Mouse (Mus musculus) MEL (cell line): ENCODE data around the gene Retsat. TPM values are rescaled to one million over a fixed set of nuclear protein-coding genes. Genes with fewer than 3 reads are reported as not detected.

Experiments used
- DNase-seq: peaks from one replicate; pipeline ENCODE4 v3.0.0; 2011; ENCODE audit warnings: low read depth, low spot score
- H3K27ac ChIP-seq: 2 replicates; pipeline ENCODE4 v1.5.1; 2012; ENCODE audit warnings: low read depth, mild to moderate bottlenecking, control low read depth, low read length, moderate library complexity; ENCODE audit not compliant: control insufficient read depth
- H3K27me3 ChIP-seq, 2 experiments: fragments of 150-350 bp in 1 of 2; sonication (generic) in 1 of 2; 2 replicates each; pipeline ENCODE4 v1.6.1; 2012; ENCODE audit warnings: low read length in 2 of 2, mild to moderate bottlenecking in 2 of 2, improper control_type of control experiment in 1 of 2, moderate library complexity in 1 of 2; ENCODE audit not compliant: insufficient read depth in 2 of 2, control insufficient read depth in 1 of 2
- H3K36me3 ChIP-seq, 2 experiments: 2 replicates each; pipeline ENCODE4 v1.6.1; 2012 to 2014; ENCODE audit warnings: low read length in 2 of 2, improper control_type of control experiment in 1 of 2, inconsistent platforms in 1 of 2, mild to moderate bottlenecking in 1 of 2; ENCODE audit not compliant: insufficient read depth in 2 of 2, control insufficient read depth in 1 of 2
- H3K4me1 ChIP-seq, 2 experiments: fragments of 150-350 bp in 1 of 2; sonication (generic) in 1 of 2; 2 replicates each; pipeline ENCODE4 v1.6.1; 2012; ENCODE audit warnings: low read length in 2 of 2, improper control_type of control experiment in 1 of 2, mild to moderate bottlenecking in 1 of 2; ENCODE audit not compliant: insufficient read depth in 2 of 2, control insufficient read depth in 1 of 2
- H3K4me3 ChIP-seq, 2 experiments: fragments of 150-350 bp in 1 of 2; sonication (generic) in 1 of 2; 2 replicates each; pipeline ENCODE4 v1.5.1; 2012; ENCODE audit warnings: low read depth in 2 of 2, low read length in 2 of 2, mild to moderate bottlenecking in 2 of 2, moderate library complexity in 2 of 2, control low read depth in 1 of 2, improper control_type of control experiment in 1 of 2; ENCODE audit not compliant: control insufficient read depth in 1 of 2, insufficient read depth in 1 of 2
- H3K79me2 ChIP-seq: 2 replicates; pipeline ENCODE4 v1.6.1; 2012; ENCODE audit warnings: mild to moderate bottlenecking, low read length, moderate library complexity; ENCODE audit not compliant: control insufficient read depth, poor library complexity, insufficient read depth
- H3K9ac ChIP-seq: 2 replicates; pipeline ENCODE4 v1.6.1; 2012; ENCODE audit warnings: low read depth, mild to moderate bottlenecking, control low read depth, low read length, moderate library complexity; ENCODE audit not compliant: control insufficient read depth, poor library complexity, severe bottlenecking
- H3K9me3 ChIP-seq: fragments of 150-350 bp; sonication (generic); replicated peaks from 2 replicates; pipeline ENCODE4 v1.6.1; 2012; ENCODE audit warnings: mild to moderate bottlenecking, low read length, improper control_type of control experiment, moderate library complexity; ENCODE audit not compliant: insufficient read depth
- CTCF ChIP-seq, 3 experiments: IDR thresholded peaks in 2 of 3; conservative IDR thresholded peaks in 1 of 3; 2 replicates each; pipeline ENCODE4 v1.5.1; 2011 to 2012; ENCODE audit warnings: low read length in 3 of 3, low read depth in 2 of 3, mild to moderate bottlenecking in 2 of 3, improper control_type of control experiment in 1 of 3, inconsistent platforms in 1 of 3, mixed read lengths in 1 of 3, moderate library complexity in 1 of 3; ENCODE audit not compliant: control insufficient read depth in 1 of 3, insufficient read depth in 1 of 3, poor library complexity in 1 of 3, severe bottlenecking in 1 of 3
- E2F4 ChIP-seq: IDR thresholded peaks from 2 replicates; pipeline ENCODE4 v1.6.1; 2011; ENCODE audit warnings: low read depth, low read length, improper control_type of control experiment, borderline replicate concordance
- EP300 ChIP-seq, 2 experiments: IDR thresholded peaks; 2 replicates each; pipeline ENCODE4 v1.6.1; 2011; ENCODE audit warnings: improper control_type of control experiment in 2 of 2, low read length in 2 of 2, low read depth in 1 of 2, mild to moderate bottlenecking in 1 of 2
- GABPA ChIP-seq: IDR thresholded peaks from 2 replicates; pipeline ENCODE4 v1.6.1; 2012; ENCODE audit warnings: low read depth, mild to moderate bottlenecking, inconsistent platforms, low read length, improper control_type of control experiment, moderate library complexity
- HCFC1 ChIP-seq: IDR thresholded peaks from 2 replicates; pipeline ENCODE4 v1.6.1; 2012; ENCODE audit warnings: low read depth, mild to moderate bottlenecking, inconsistent platforms, low read length, improper control_type of control experiment, moderate library complexity
- KAT2A ChIP-seq: conservative IDR thresholded peaks from 2 replicates; pipeline ENCODE4 v1.6.1; 2012; ENCODE audit warnings: low read depth, low read length, improper control_type of control experiment, inconsistent platforms
- MAFK ChIP-seq: IDR thresholded peaks from 2 replicates; pipeline ENCODE4 v1.6.1; 2011; ENCODE audit warnings: low read depth, mild to moderate bottlenecking, low read length, improper control_type of control experiment, borderline replicate concordance
- MAZ ChIP-seq: IDR thresholded peaks from 2 replicates; pipeline ENCODE4 v1.6.1; 2012; ENCODE audit warnings: low read depth, mild to moderate bottlenecking, inconsistent platforms, low read length, improper control_type of control experiment
- MYB ChIP-seq: IDR thresholded peaks from 2 replicates; pipeline ENCODE4 v1.6.1; 2011; ENCODE audit warnings: mild to moderate bottlenecking, low read depth, low read length, improper control_type of control experiment
- MYC ChIP-seq: IDR thresholded peaks from 2 replicates; pipeline ENCODE4 v1.6.1; 2011; ENCODE audit warnings: low read depth, mild to moderate bottlenecking, low read length, improper control_type of control experiment, moderate library complexity
- NELFE ChIP-seq: IDR thresholded peaks from 2 replicates; pipeline ENCODE4 v1.6.1; 2011; ENCODE audit warnings: low read depth, low read length, improper control_type of control experiment
- POLR2A ChIP-seq, 2 experiments: IDR thresholded peaks; 2 replicates each; pipeline ENCODE4 v1.6.1; 2011 to 2012; ENCODE audit warnings: low read length in 2 of 2, mild to moderate bottlenecking in 2 of 2, control low read depth in 1 of 2, improper control_type of control experiment in 1 of 2, low read depth in 1 of 2, moderate library complexity in 1 of 2; ENCODE audit not compliant: control insufficient read depth in 1 of 2, insufficient read depth in 1 of 2, poor library complexity in 1 of 2
- POLR2AphosphoS2 ChIP-seq: IDR thresholded peaks from 2 replicates; pipeline ENCODE4 v1.6.1; 2011; ENCODE audit warnings: low read length, improper control_type of control experiment
- POLR2AphosphoS5 ChIP-seq: IDR thresholded peaks from 2 replicates; pipeline ENCODE4 v1.6.1; 2012; ENCODE audit warnings: low read depth, borderline replicate concordance, mild to moderate bottlenecking, inconsistent platforms, low read length, moderate library complexity, mixed read lengths
- RCOR1 ChIP-seq: IDR thresholded peaks from 2 replicates; pipeline ENCODE4 v1.6.1; 2012; ENCODE audit warnings: low read depth, mild to moderate bottlenecking, inconsistent platforms, low read length, improper control_type of control experiment
- SIN3A ChIP-seq: IDR thresholded peaks from 2 replicates; pipeline ENCODE4 v1.6.1; 2012; ENCODE audit warnings: low read length, improper control_type of control experiment, inconsistent platforms
- SMC3 ChIP-seq: IDR thresholded peaks from 2 replicates; pipeline ENCODE4 v1.6.1; 2011; ENCODE audit warnings: low read depth, low read length, improper control_type of control experiment
- TBP ChIP-seq: IDR thresholded peaks from 2 replicates; pipeline ENCODE4 v1.8.0; 2011; ENCODE audit warnings: low read depth, low read length, improper control_type of control experiment
- UBTF ChIP-seq: IDR thresholded peaks from 2 replicates; pipeline ENCODE4 v1.6.1; 2012; ENCODE audit warnings: low read depth, mild to moderate bottlenecking, inconsistent platforms, low read length, improper control_type of control experiment, moderate library complexity, borderline replicate concordance; ENCODE audit not compliant: insufficient read depth
- USF2 ChIP-seq, 2 experiments: IDR thresholded peaks; 2 replicates each; pipeline ENCODE4 v1.6.1; 2011 to 2012; ENCODE audit warnings: improper control_type of control experiment in 2 of 2, low read length in 2 of 2, borderline replicate concordance in 1 of 2, inconsistent platforms in 1 of 2, low read depth in 1 of 2, mild to moderate bottlenecking in 1 of 2; ENCODE audit not compliant: insufficient read depth in 1 of 2
- ZC3H11A ChIP-seq: IDR thresholded peaks from 2 replicates; pipeline ENCODE4 v1.6.1; 2012; ENCODE audit warnings: low read depth, mild to moderate bottlenecking, inconsistent platforms, low read length, improper control_type of control experiment
- ZKSCAN1 ChIP-seq: IDR thresholded peaks from 2 replicates; pipeline ENCODE4 v1.6.1; 2012; ENCODE audit warnings: low read depth, mild to moderate bottlenecking, inconsistent platforms, low read length, improper control_type of control experiment, moderate library complexity
- ZMIZ1 ChIP-seq: IDR thresholded peaks from 2 replicates; pipeline ENCODE4 v1.6.1; 2012; ENCODE audit warnings: low read depth, mild to moderate bottlenecking, inconsistent platforms, low read length, improper control_type of control experiment, moderate library complexity
- ZNF384 ChIP-seq: IDR thresholded peaks from 2 replicates; pipeline ENCODE4 v1.6.1; 2012; ENCODE audit warnings: low read depth, mild to moderate bottlenecking, inconsistent platforms, low read length, improper control_type of control experiment
- polyA plus RNA-seq, 2 experiments: library from polyadenylated mRNA; stranded (reverse) in 1 of 2; unstranded in 1 of 2; fragments of >175 nt in 1 of 2; fragments of >200 nt in 1 of 2; gene quantifications; 2 replicates each; pipeline versions ENCODE4 v1.2.1 to v1.2.4; 2012; ENCODE audit warnings: low replicate concordance in 2 of 2, low read depth in 1 of 2; ENCODE audit not compliant: insufficient read length in 2 of 2, insufficient read depth in 1 of 2, missing spikeins in 1 of 2
- total RNA-seq: library from RNA; depleted of rRNA; stranded (reverse); fragments of 300-350 nt; gene quantifications from 2 replicates; pipeline ENCODE4 v1.2.3, GENCODE M21; 2012

Gene Retsat
- total and polyA plus RNA-seq, 3 experiments, result 40.3 to 61.5 TPM; not detected in 1

GRCm38 (mm10) chr6:72584154-72584553 is 14.1 kb upstream of the Retsat start:
- no peaks in the 10 kb centered on the region for H3K36me3 ChIP-seq
- H3K79me2 ChIP-seq, result no peaks in the 10 kb centered on the region
- no peak for TF ChIP-seq ZNF384
- no peak for TF ChIP-seq NELFE
- no peak for TF ChIP-seq CTCF (IDR thresholded peaks at IDR 0.05 in 2 of 3, conservative IDR thresholded peaks at IDR 0.05 in 1 of 3; ENCODE audit: control insufficient read depth in 1 of 3, insufficient read depth in 1 of 3, low read depth in 2 of 3, low read length in 3 of 3, poor library complexity in 1 of 3, severe bottlenecking in 1 of 3)
- no peak for TF ChIP-seq E2F4
- TF ChIP-seq MYB, result no peak
- no peak for TF ChIP-seq POLR2AphosphoS5
- no peak for TF ChIP-seq ZMIZ1
- no peak overlapping the region for H3K9ac ChIP-seq
- H3K4me3 ChIP-seq, result no peak overlapping the region
- no peaks in the 10 kb centered on the region for H3K9me3 ChIP-seq
- H3K4me1 ChIP-seq, result no peaks in the 10 kb centered on the region
- no peak overlapping the region for H3K27ac ChIP-seq
- DNase-seq, result no peak
- H3K27me3 ChIP-seq, result no peaks in the 10 kb centered on the region

- Histone ChIP-seq H3K4me1 (no peaks in the 10 kb centered on the region), H3K27ac (no peak overlapping the region), H3K79me2 (no peaks in the 10 kb centered on the region), H3K4me3 (no peak overlapping the region), H3K9ac (no peak overlapping the region), H3K27me3 (no peaks in the 10 kb centered on the region), H3K9me3 (no peaks in the 10 kb centered on the region), H3K36me3 (no peaks in the 10 kb centered on the region)
- no peak for DNase-seq
- TF ChIP-seq SIN3A (no peak), SMC3 (no peak)
These were observed 11.6 kb upstream of the Retsat start for GRCm38 (mm10) chr6:72586701-72587100.

GRCm38 (mm10) chr6:72588307-72588706 is 10.0 kb upstream of the Retsat start:
- H3K4me3 ChIP-seq, result no peak overlapping the region
- no peak for TF ChIP-seq ZKSCAN1
- TF ChIP-seq MYB, result no peak
- no peak for TF ChIP-seq RCOR1
- no peak for TF ChIP-seq HCFC1
- no peak for TF ChIP-seq ZC3H11A
- no peak for TF ChIP-seq E2F4
- TF ChIP-seq CTCF (IDR thresholded peaks at IDR 0.05 in 2 of 3, conservative IDR thresholded peaks at IDR 0.05 in 1 of 3; ENCODE audit: control insufficient read depth in 1 of 3, insufficient read depth in 1 of 3, low read depth in 2 of 3, low read length in 3 of 3, poor library complexity in 1 of 3, severe bottlenecking in 1 of 3), result no peak
- TF ChIP-seq POLR2A (IDR thresholded peaks at IDR 0.05; ENCODE audit: control insufficient read depth in 1 of 2, insufficient read depth in 1 of 2, low read depth in 1 of 2, low read length in 2 of 2, poor library complexity in 1 of 2), result no peak
- TF ChIP-seq POLR2AphosphoS2, result no peak
- no peak for TF ChIP-seq KAT2A
- TF ChIP-seq MYC, result no peak
- no peak for TF ChIP-seq GABPA
- TF ChIP-seq POLR2AphosphoS5, result no peak
- no peak for TF ChIP-seq UBTF
- no peak for TF ChIP-seq USF2 (IDR thresholded peaks at IDR 0.05; ENCODE audit: borderline replicate concordance in 1 of 2, insufficient read depth in 1 of 2, low read depth in 1 of 2, low read length in 2 of 2)
- no peak for TF ChIP-seq TBP
- TF ChIP-seq EP300 (IDR thresholded peaks at IDR 0.05; ENCODE audit: low read depth in 1 of 2, low read length in 2 of 2), result no peak
- no peak for TF ChIP-seq MAFK
- no peak for TF ChIP-seq MAZ
- no peak for DNase-seq
- H3K27ac ChIP-seq, result no peak overlapping the region
- no peaks in the 10 kb centered on the region for H3K79me2 ChIP-seq
- no peaks in the 10 kb centered on the region for H3K9me3 ChIP-seq
- no peaks in the 10 kb centered on the region for H3K27me3 ChIP-seq
- H3K4me1 ChIP-seq, result no peaks in the 10 kb centered on the region
- no peaks in the 10 kb centered on the region for H3K36me3 ChIP-seq
- H3K9ac ChIP-seq, result no peak overlapping the region
